Mouse (Mus musculus): ENCODE data around the gene Edar.

- TF ChIP-seq CTCF (IDR thresholded peaks at IDR 0.05) (peak; percentile 85), POLR2A (IDR thresholded peaks at IDR 0.05; ENCODE audit: insufficient read depth, low read depth, low read length) (no peak), EP300 (IDR thresholded peaks at IDR 0.05; ENCODE audit: insufficient read depth, low read depth, low read length) (no peak)
Observed at GRCm38 (mm10) chr10:58673278-58674061, 2.0 kb downstream of the Edar start.

All from heart, adult 2 months (tissue).